ENCODE assay signal across 8 mouse cellular contexts in genomic region chr1:131827787-131828258, GRCm38 (mm10). TPM values are rescaled to one million over a fixed set of nuclear protein-coding genes. Genes with fewer than 3 reads are reported as not detected.
A peak's percentile ranks its signal among the peaks of the same experiment; 100 is the strongest.
DNase-seq lines count a peak whose midpoint lies in the region; ATAC-seq and TF ChIP-seq lines count a peak whose summit lies in the region.

No protein-coding gene starts in this region.

- peaks cover 20% of the 10 kb centered on the region for H3K36me3 ChIP-seq in heart, embryonic 12.5 days
- H3K36me3 ChIP-seq in kidney, postnatal 0 days (ENCODE audit: insufficient read depth, low read length) = no peaks in the 10 kb centered on the region
- H3K36me3 ChIP-seq in liver, embryonic 11.5 days (ENCODE audit: control insufficient read depth, insufficient read depth, low read length) = peaks cover 3% of the 10 kb centered on the region; the same call in 1 of the 2 replicates
- H3K36me3 ChIP-seq in stomach, embryonic 14.5 days (ENCODE audit: control insufficient read depth, insufficient read depth, low read length) = peaks cover 9% of the 10 kb centered on the region

- H3K4me2 ChIP-seq in heart, embryonic 12.5 days = peak overlapping the region; percentile 93
- peak overlapping the region; percentile 95 for H3K4me2 ChIP-seq in kidney, postnatal 0 days (ENCODE audit: low read length)
- H3K4me2 ChIP-seq in liver, embryonic 11.5 days = peak overlapping the region; percentile 94
- peak overlapping the region; percentile 86 for H3K4me2 ChIP-seq in stomach, embryonic 14.5 days (replicated peaks; ENCODE audit: low read depth, low read length)

- ATAC-seq in erythroid progenitor cell, adult 5-6 weeks (replicated peaks; ENCODE audit: low FRiP score, poor library complexity, severe bottlenecking) = peak; percentile 81
- ATAC-seq in heart, embryonic 12.5 days (ENCODE audit: insufficient number of reproducible peaks, low FRiP score) = peak; percentile 96
- peak; percentile 95 for ATAC-seq in kidney, postnatal 0 days (replicated peaks; ENCODE audit: low FRiP score, low read depth)
- peak; percentile 95 for ATAC-seq in liver, embryonic 11.5 days (replicated peaks; ENCODE audit: low FRiP score)
- ATAC-seq in stomach, embryonic 14.5 days (ENCODE audit: insufficient number of reproducible peaks, insufficient read depth, low FRiP score, low read depth) = peak; percentile 95

- 1% methylated on average over 36 of the region's 36 CpGs for WGBS in heart, embryonic 12.5 days
- under 1% methylated on average over 36 of the region's 36 CpGs for WGBS in kidney, postnatal 0 days
- under 1% methylated on average over 36 of the region's 36 CpGs for WGBS in liver, embryonic 11.5 days
- WGBS in stomach, embryonic 14.5 days = under 1% methylated on average over 36 of the region's 36 CpGs

- peak overlapping the region; percentile 83 for H3K27ac ChIP-seq in heart, embryonic 12.5 days (ENCODE audit: poor library complexity, severe bottlenecking)
- H3K27ac ChIP-seq in kidney, postnatal 0 days = peak overlapping the region; percentile 86
- H3K27ac ChIP-seq in liver, embryonic 11.5 days (ENCODE audit: low read depth, low read length) = peak overlapping the region; percentile 58
- H3K27ac ChIP-seq in stomach, embryonic 14.5 days (ENCODE audit: low read length) = peak overlapping the region; percentile 63; the same call in 1 of the 2 replicates

- peak overlapping the region; percentile 86 for H3K9ac ChIP-seq in heart, embryonic 12.5 days
- peak overlapping the region; percentile 85 for H3K9ac ChIP-seq in kidney, postnatal 0 days (ENCODE audit: low read depth, low read length)
- H3K9ac ChIP-seq in liver, embryonic 11.5 days (ENCODE audit: low read depth, low read length) = peak overlapping the region; percentile 86
- peak overlapping the region; percentile 61 for H3K9ac ChIP-seq in stomach, embryonic 14.5 days (replicated peaks; ENCODE audit: low read depth, low read length)

- TF ChIP-seq CTCF in kidney, postnatal 0 days (IDR thresholded peaks at IDR 0.05; ENCODE audit: low read depth) = no peak

- peak; percentile 96 for DNase-seq in CD4-positive helper T cell, adult 2 months (ENCODE audit: low read depth, low spot score)
- DNase-seq in brain, embryonic 18.5 days (ENCODE audit: low read depth, low spot score) = peak; percentile 84
- peak; percentile 96 for DNase-seq in kidney, postnatal 0 days (ENCODE audit: low spot score)
- peak; percentile 98 for DNase-seq in liver, embryonic 11.5 days (ENCODE audit: low spot score)
- DNase-seq in naive thymus-derived CD4-positive, alpha-beta T cell, adult 2 months (ENCODE audit: low read depth) = peak; percentile 98

- no peaks in the 10 kb centered on the region for H3K27me3 ChIP-seq in heart, embryonic 12.5 days (replicated peaks)
- H3K27me3 ChIP-seq in kidney, postnatal 0 days (ENCODE audit: insufficient read depth, low read length) = no peaks in the 10 kb centered on the region
- H3K27me3 ChIP-seq in liver, embryonic 11.5 days (replicated peaks; ENCODE audit: control insufficient read depth, insufficient read depth, low read length) = no peaks in the 10 kb centered on the region
- H3K27me3 ChIP-seq in stomach, embryonic 14.5 days (ENCODE audit: control insufficient read depth, insufficient read depth, low read length) = no peaks in the 10 kb centered on the region

- peak overlapping the region; percentile 82 for H3K4me3 ChIP-seq in heart, embryonic 12.5 days
- peak overlapping the region; percentile 86 for H3K4me3 ChIP-seq in kidney, postnatal 0 days (replicated peaks; ENCODE audit: low read depth, low read length)
- H3K4me3 ChIP-seq in liver, embryonic 11.5 days (ENCODE audit: low read depth, low read length) = peak overlapping the region; percentile 81
- peak overlapping the region; percentile 82 for H3K4me3 ChIP-seq in stomach, embryonic 14.5 days (ENCODE audit: low read depth, low read length)

- peaks cover 29% of the 10 kb centered on the region for H3K4me1 ChIP-seq in heart, embryonic 12.5 days (replicated peaks)
- peaks cover 12% of the 10 kb centered on the region; the same call in 1 of the 2 replicates for H3K4me1 ChIP-seq in kidney, postnatal 0 days (replicated peaks; ENCODE audit: insufficient read depth, low read length)
- H3K4me1 ChIP-seq in liver, embryonic 11.5 days (replicated peaks; ENCODE audit: control insufficient read depth, insufficient read depth, low read length) = peaks cover 3% of the 10 kb centered on the region; the same call in 1 of the 2 replicates
- H3K4me1 ChIP-seq in stomach, embryonic 14.5 days (ENCODE audit: control insufficient read depth, insufficient read depth, low read length) = peaks cover 10% of the 10 kb centered on the region

- H3K9me3 ChIP-seq in heart, embryonic 12.5 days (replicated peaks) = no peaks in the 10 kb centered on the region
- H3K9me3 ChIP-seq in kidney, postnatal 0 days (replicated peaks; ENCODE audit: low read length) = no peaks in the 10 kb centered on the region
- H3K9me3 ChIP-seq in liver, embryonic 11.5 days (ENCODE audit: control insufficient read depth, low read length) = no peaks in the 10 kb centered on the region
- no peaks in the 10 kb centered on the region for H3K9me3 ChIP-seq in stomach, embryonic 14.5 days (ENCODE audit: control insufficient read depth, low read depth, low read length)

RNA-seq across cellular contexts. Expression of gene Slc41a1, which starts 0.5 kb away (rescaled TPM):
- 0.72 and 1.7 TPM in 2 replicates for total RNA-seq in erythroid progenitor cell, adult 5-6 weeks (2015; ENCODE audit: low replicate concordance)
- 0.64 and 2.2 TPM in 2 replicates for total RNA-seq in erythroid progenitor cell, adult 5-6 weeks (2017; ENCODE audit: low replicate concordance)
- 7.8 and 10.2 TPM in 2 replicates for polyA plus RNA-seq in heart, embryonic 12.5 days (2016; fragmentation: Nextera tagmentation; extraction: Ambion mirVana)
- 12.2 and 12.6 TPM in 2 replicates for polyA plus RNA-seq in kidney, postnatal 0 days (2015; fragmentation: Nextera tagmentation; extraction: Ambion mirVana)
- 5.2 and 5.6 TPM in 2 replicates for polyA plus RNA-seq in liver, embryonic 11.5 days (2014; fragmentation: Nextera tagmentation; extraction: Ambion mirVana)
- 9.0 and 10.0 TPM in 2 replicates for polyA plus RNA-seq in stomach, embryonic 14.5 days (2014; fragmentation: Nextera tagmentation; extraction: Ambion mirVana)

RNA-seq across cellular contexts. Expression of gene Pm20d1, which starts 30.6 kb away (rescaled TPM):
- not detected in 2 replicates for total RNA-seq in erythroid progenitor cell, adult 5-6 weeks (2015; ENCODE audit: low replicate concordance)
- not detected in 2 replicates for total RNA-seq in erythroid progenitor cell, adult 5-6 weeks (2017; ENCODE audit: low replicate concordance)
- polyA plus RNA-seq in heart, embryonic 12.5 days (2016; fragmentation: Nextera tagmentation; extraction: Ambion mirVana) = 1.3 and 1.7 TPM in 2 replicates
- polyA plus RNA-seq in kidney, postnatal 0 days (2015; fragmentation: Nextera tagmentation; extraction: Ambion mirVana) = 5.7 and 6.5 TPM in 2 replicates
- polyA plus RNA-seq in liver, embryonic 11.5 days (2014; fragmentation: Nextera tagmentation; extraction: Ambion mirVana) = 2.8 and 4.6 TPM in 2 replicates
- 2.5 and 2.6 TPM in 2 replicates for polyA plus RNA-seq in stomach, embryonic 14.5 days (2014; fragmentation: Nextera tagmentation; extraction: Ambion mirVana)

RNA-seq across cellular contexts. Expression of gene Rab29, which starts 39.2 kb away (rescaled TPM):
- total RNA-seq in erythroid progenitor cell, adult 5-6 weeks (2015; ENCODE audit: low replicate concordance) = 4.3 and 4.6 TPM in 2 replicates
- total RNA-seq in erythroid progenitor cell, adult 5-6 weeks (2017; ENCODE audit: low replicate concordance) = 2.1 and 3.0 TPM in 2 replicates
- polyA plus RNA-seq in heart, embryonic 12.5 days (2016; fragmentation: Nextera tagmentation; extraction: Ambion mirVana) = 12.4 and 13.2 TPM in 2 replicates
- polyA plus RNA-seq in kidney, postnatal 0 days (2015; fragmentation: Nextera tagmentation; extraction: Ambion mirVana) = 23.4 and 26.7 TPM in 2 replicates
- polyA plus RNA-seq in liver, embryonic 11.5 days (2014; fragmentation: Nextera tagmentation; extraction: Ambion mirVana) = 20.4 and 20.6 TPM in 2 replicates
- polyA plus RNA-seq in stomach, embryonic 14.5 days (2014; fragmentation: Nextera tagmentation; extraction: Ambion mirVana) = 20.9 and 24.6 TPM in 2 replicates

Comparison
In these comparisons a context has a peak if more than half of its experiments do, and no peak if none do; other contexts are left out.
1. Peak in every context shown above with its lines: DNase-seq, ATAC-seq, H3K4me3 ChIP-seq and H3K27ac ChIP-seq.